Mouse (Mus musculus): Measurements from ENCODE around the gene Il20rb.

Gene Il20rb

GRCm38 (mm10) chr9:100470936-100471604, 15.5 kb downstream of the Il20rb start:
- peak; percentile 92 to 93 for DNase-seq (ENCODE audit: low spot score in 2 of 2)

DNA sequence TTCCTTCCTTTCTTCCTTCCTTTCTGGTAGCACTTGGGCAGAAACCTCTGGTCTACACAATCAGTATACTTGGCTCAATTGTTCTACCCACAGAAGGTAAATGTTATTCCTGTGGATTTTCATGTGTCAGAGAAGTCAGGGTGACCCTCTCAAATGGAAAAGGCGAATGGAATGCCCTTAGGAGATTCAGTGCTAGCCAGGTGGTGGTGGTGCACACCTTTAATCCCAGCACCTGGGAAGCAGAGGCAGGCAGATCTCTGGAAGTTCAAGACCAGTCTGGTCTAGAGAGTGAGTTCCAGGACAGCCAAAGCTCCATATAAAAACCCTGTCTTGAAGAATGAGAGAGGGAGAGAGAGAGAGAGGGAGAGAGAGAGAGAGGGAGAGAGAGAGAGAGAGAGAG, 16.4 kb downstream of the Il20rb start:
- no peak for DNase-seq (ENCODE audit: low spot score in 2 of 2)

DNA sequence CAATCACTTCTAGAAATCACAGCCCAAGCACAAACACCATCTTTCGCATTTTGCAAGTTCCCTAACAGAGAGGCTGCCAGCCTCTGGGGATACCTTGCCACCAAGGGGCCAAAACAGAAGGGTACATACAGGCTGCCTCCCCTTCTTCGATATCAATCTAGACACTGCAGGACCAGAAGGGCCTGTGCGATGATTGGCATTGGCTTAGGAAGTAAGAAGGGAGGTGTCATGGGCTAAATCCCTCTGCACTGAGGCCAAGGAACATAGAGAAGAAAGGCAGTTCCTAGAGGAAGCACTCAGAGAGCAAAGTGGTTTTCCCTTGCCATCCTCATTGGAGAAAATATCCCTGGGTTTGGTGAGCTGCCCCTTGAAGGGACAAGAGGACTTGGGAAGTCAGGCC, 16.9 kb downstream of the Il20rb start:
- no peak for DNase-seq (ENCODE audit: low spot score in 2 of 2)

GRCm38 (mm10) chr9:100468151-100468550, 18.4 kb downstream of the Il20rb start:
- DNase-seq (ENCODE audit: low spot score in 2 of 2), result no peak

GRCm38 (mm10) chr9:100467653-100468052, 18.9 kb downstream of the Il20rb start:
- DNase-seq (ENCODE audit: low spot score in 2 of 2), result peak; percentile 76 to 82

DNA sequence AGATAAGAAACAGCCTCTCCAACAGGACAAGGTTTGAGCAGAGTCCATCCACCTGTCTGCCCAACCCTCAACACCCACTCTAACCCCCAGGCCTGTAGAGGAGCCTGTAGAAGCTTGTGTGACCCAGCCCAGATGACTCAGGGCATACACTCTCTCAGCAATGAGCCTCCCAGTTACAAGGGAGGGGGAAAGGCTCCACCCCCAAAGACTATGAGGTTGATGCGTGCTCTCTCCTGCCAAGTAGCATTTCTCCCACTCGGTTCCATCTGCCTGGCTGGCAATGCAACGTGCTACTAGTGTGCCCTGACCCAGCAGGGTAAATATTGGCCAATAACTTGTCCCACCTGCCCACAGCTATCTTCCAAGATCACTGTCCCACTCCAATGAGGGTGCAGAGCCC, 19.8 kb downstream of the Il20rb start:
- no peak for DNase-seq (ENCODE audit: low spot score in 2 of 2)

DNA sequence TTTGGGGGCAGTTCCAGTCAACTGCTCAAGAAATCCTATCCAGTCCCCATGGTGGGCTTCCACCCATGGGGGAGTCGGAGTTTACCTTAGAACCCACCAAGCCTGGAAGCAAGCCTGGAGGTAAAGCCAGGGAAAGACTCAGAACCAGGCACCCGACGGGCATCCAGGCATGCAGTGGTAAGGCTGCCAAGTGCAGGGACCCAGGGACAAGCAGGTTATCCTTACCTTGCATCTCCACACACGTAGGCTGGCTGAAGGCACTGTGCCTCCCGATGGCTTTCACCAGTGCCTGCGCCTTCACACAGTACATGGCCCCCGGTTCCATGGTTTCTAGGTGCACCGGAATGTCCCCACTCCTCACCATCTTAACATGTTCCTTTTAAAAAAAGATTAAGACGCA, 20.6 kb downstream of the Il20rb start:
- no peak for DNase-seq (ENCODE audit: low spot score in 2 of 2)

- no peak for DNase-seq (ENCODE audit: low spot score in 2 of 2)
Observed at GRCm38 (mm10) chr9:100465380-100465779, 21.2 kb downstream of the Il20rb start.

GRCm38 (mm10) chr9:100463771-100464170, 22.8 kb downstream of the Il20rb start:
- DNase-seq (ENCODE audit: low spot score in 2 of 2), result no peak

- peak; percentile 54 to 62 for DNase-seq (ENCODE audit: low spot score in 2 of 2)
Observed at GRCm38 (mm10) chr9:100462098-100462497, 24.5 kb downstream of the Il20rb start.

DNA sequence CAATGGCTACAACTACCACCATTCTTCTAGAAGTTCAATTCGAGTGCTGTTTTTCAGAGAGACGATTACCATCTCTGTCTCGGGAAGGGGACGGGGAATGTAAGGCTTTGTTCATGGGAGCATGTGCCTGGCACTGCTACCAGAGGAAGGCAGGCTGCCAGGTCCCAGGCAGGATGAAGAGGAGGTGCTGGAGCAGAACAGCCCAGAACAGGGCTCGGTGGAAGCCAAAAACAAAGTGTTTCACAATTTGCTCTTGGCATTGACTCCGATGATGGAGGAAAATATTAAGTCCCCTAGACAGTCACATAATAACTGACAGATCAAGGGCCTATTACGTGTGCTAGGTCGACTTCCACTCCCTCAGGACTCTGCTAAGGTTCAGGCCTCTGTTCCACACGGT, 24.9 kb downstream of the Il20rb start:
- peak; percentile 77 to 78 for DNase-seq (ENCODE audit: low spot score in 2 of 2)

DNA sequence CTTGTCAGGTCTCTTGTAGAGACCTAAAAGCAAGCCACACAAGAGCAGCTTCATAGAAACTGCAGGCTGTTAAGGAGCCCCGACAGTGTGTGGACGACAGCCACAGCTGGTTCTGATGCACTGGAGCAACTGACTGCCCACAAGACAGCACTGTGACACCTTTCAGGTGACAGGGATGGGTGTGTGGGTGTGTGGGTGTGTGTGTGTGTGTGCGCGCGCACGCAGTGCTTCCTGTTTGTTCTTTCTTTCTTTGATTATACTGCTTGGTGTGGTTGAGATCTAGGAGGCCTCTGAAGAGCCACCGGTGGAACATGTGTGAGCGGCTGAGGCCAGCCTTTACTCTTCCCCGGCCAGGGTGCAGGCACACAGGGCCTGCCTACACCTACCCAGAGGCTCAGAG, 26.4 kb downstream of the Il20rb start:
- no peak for DNase-seq (ENCODE audit: low spot score in 2 of 2)

- no peak for DNase-seq (ENCODE audit: low spot score in 2 of 2)
Observed at GRCm38 (mm10) chr9:100457971-100458681, 28.5 kb downstream of the Il20rb start.

DNA sequence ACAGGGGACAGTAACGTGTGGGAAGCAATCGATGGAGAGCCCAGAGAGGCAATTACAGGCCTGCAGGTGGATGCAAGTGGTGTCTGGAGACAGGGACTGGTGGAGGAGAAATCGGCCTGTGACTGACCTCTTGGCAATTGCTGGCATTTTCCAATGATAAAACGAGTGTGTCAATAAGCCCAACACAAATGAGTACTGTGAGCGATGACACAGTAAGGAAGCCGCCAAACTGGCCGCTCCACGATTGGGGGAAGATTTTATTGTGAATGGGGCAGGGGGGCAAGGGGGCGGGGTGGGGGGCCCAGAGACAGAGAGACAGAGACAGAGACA, 32.0 kb downstream of the Il20rb start:
- no peak for DNase-seq (ENCODE audit: low spot score in 2 of 2)

- peak; percentile 70 to 83 for DNase-seq (ENCODE audit: low spot score in 2 of 2)
Observed at GRCm38 (mm10) chr9:100453944-100454663, 32.5 kb downstream of the Il20rb start.

GRCm38 (mm10) chr9:100452432-100452831, 34.2 kb downstream of the Il20rb start:
- no peak for DNase-seq (ENCODE audit: low spot score in 2 of 2)

GRCm38 (mm10) chr9:100446059-100446686, 40.4 kb downstream of the Il20rb start:
- DNase-seq (ENCODE audit: low spot score in 2 of 2), result peak; percentile 49 to 68

DNA sequence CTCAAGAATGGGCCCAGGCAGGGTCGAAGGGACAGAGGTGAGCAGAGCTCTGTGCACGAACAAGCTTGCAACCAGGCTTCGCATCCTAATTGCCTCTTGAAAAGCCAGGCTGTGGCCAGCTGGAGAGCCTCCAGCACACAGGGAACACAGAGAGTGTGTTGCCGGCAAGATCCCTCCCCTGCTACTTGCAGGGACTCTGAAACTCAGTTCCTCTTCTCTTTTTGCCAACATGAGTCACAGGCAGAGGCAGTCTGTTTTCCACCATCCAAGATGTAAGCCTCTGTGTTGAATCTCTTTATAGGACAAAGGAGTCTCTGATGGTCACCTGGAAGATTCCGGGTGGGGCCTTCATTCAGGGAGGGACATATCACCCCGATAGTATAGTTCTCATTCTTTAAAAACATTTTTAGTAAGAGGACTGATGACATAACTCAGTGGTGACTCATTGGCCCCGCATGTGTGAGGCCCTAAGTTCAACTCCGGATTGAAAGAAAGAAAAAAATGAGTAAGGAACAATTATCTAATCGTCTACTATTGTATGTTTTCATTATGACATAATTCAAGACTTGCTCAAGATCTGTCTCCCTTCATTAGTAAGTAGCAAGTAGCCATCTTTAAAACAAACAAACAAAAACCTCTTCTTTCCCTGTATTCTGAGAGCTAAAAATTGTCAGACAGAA, 46.3 kb downstream of the Il20rb start:
- DNase-seq (ENCODE audit: low spot score in 2 of 2), result peak; percentile 38 to 53

- no peak for DNase-seq (ENCODE audit: low spot score in 2 of 2)
Observed at GRCm38 (mm10) chr9:100439481-100439880, 47.1 kb downstream of the Il20rb start.

- DNase-seq (ENCODE audit: low spot score in 2 of 2), result no peak
Observed at GRCm38 (mm10) chr9:100438994-100439393, 47.6 kb downstream of the Il20rb start.

DNA sequence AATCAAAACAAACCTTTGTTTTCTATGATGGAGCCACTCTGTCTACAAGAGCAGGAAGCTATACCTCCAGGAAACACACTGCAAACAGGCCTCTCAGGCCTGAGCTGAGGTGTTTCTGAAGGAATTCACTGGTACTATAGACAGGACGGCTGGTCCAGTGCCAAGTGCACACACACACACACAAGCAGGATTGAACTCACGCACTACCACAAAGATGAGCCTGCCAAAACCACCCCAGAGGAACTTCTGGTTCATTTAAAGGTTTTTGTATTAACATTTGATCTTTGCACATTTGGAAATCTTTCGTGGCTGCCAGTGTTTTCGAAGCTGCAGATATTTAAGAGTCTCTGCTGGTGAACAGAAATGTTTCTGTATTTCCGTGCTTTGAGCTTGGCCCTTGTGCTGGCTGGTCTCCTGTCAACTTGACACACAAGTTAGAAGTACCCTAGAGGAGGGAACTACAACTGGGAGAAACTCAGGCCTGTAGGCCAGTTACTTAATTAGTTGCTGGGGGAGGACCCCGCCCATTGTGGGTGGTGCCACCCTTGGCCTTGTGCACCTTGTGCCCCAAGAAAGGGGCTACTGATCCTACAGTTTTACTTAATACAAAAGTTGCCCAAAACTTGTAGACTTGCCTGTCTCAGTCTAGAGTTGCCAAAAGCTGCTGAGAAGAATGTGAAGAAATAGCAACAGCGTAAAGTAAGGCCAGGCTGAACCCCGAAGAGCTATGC, 49.6 kb downstream of the Il20rb start:
- DNase-seq (ENCODE audit: low spot score in 2 of 2), result no peak

All from heart, adult 9 months (tissue).